8 mouse cellular contexts compared by ENCODE assay signal in the genomic region with DNA sequence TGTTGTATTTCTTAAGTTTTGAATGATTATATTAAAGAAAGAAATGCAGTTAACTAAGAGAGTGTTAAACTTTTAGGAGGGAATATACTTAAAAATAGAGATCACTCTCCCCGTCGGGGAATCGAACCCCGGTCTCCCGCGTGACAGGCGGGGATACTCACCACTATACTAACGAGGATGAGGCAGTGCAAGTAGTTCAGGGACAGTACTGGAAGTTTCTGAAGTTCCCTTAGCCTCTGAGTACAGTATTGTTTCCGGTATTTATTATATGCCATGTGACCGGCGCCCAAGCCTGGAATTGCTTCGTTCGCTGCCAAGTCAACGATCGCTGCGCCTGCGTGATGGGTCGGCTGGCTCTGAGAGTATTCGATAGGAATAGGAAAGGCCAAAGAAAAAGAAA. TPM values are rescaled to one million over a fixed set of nuclear protein-coding genes. Genes with fewer than 3 reads are reported as not detected.
A peak's percentile ranks its signal among the peaks of the same experiment; 100 is the strongest.
DNase-seq lines count a peak whose midpoint lies in the region; ATAC-seq lines count a peak whose summit lies in the region.

No protein-coding gene starts in this region.

- H3K27me3 ChIP-seq in intestine, embryonic 15.5 days (replicated peaks), result no peaks in the 10 kb centered on the region

- intact Hi-C loops in gastrocnemius, postnatal 36 days (cut with DNase I), result no loop called here
- intact Hi-C loops in left cerebral cortex, postnatal 14 days (cut with DNase I), result loop anchor here (5.0 to 10.0 kb wide), 3 partner anchors 775 to 1575 kb away; no protein-coding TSS in a partner anchor

- ATAC-seq in intestine, embryonic 15.5 days, result peak; percentile 80
- ATAC-seq in megakaryocyte-erythroid progenitor cell, adult 5-6 weeks (replicated peaks; ENCODE audit: low FRiP score, low TSS enrichment, poor library complexity, severe bottlenecking), result peak; percentile 73

- under 1% methylated on average over 19 of the region's 19 CpGs for WGBS in intestine, embryonic 15.5 days

- H3K4me1 ChIP-seq in intestine, embryonic 15.5 days (replicated peaks), result no peaks in the 10 kb centered on the region

- DNase-seq in adrenal gland, adult 8-10 months, result peak; percentile 91
- peak; percentile 89 for DNase-seq in embryo, embryonic 11.5 days (ENCODE audit: low read depth, low spot score)
- peak; percentile 61 to 74 for DNase-seq in gastrocnemius, postnatal 36 days
- peak; percentile 90 to 97 for DNase-seq in left cerebral cortex, postnatal 14 days (ENCODE audit: low spot score in 2 of 2)
- DNase-seq in right cerebral cortex, postnatal 14 days, result peak; percentile 77
- DNase-seq in urinary bladder, postnatal 25 days (ENCODE audit: low spot score), result peak; percentile 86

- no peaks in the 10 kb centered on the region for H3K9me3 ChIP-seq in intestine, embryonic 15.5 days

- H3K4me2 ChIP-seq in intestine, embryonic 15.5 days (replicated peaks), result peak overlapping the region; percentile 63

- peak overlapping the region; percentile 52 for H3K27ac ChIP-seq in intestine, embryonic 15.5 days

- H3K4me3 ChIP-seq in intestine, embryonic 15.5 days (replicated peaks), result peak overlapping the region; percentile 45

- H3K36me3 ChIP-seq in intestine, embryonic 15.5 days, result no peaks in the 10 kb centered on the region

- peak overlapping the region; percentile 41 for H3K9ac ChIP-seq in intestine, embryonic 15.5 days

RNA-seq across cellular contexts. Expression of gene Zfp184, which starts 4.7 kb away (rescaled TPM):
- total RNA-seq in adrenal gland, adult 8-10 months (2022), result 1 to 10 TPM; 1.5 to 6.2 (median 3.6) TPM
- under 1 TPM; 0.26 to 0.30 TPM for total RNA-seq in gastrocnemius, postnatal 36 days (2021)
- 6.2 and 7.5 TPM in 2 replicates for polyA plus RNA-seq in intestine, embryonic 15.5 days (2015; fragmentation: Nextera tagmentation; extraction: Ambion mirVana)
- 1 to 10 TPM; 2.8 to 4.0 TPM for total RNA-seq in left cerebral cortex, postnatal 14 days (2021)
- 1.5 and 2.5 TPM in 2 replicates for total RNA-seq in megakaryocyte-erythroid progenitor cell, adult 5-6 weeks (2014; fragmentation: Nextera tagmentation)
- total RNA-seq in megakaryocyte-erythroid progenitor cell, adult 5-6 weeks (2017), result 3.1 and 10.7 TPM in 2 replicates

RNA-seq across cellular contexts. Expression of gene Pom121l2, which starts 40.8 kb away (rescaled TPM):
- not detected for total RNA-seq in adrenal gland, adult 8-10 months (2022)
- not detected for total RNA-seq in gastrocnemius, postnatal 36 days (2021)
- 0.06 TPM in 1 of 2 replicates, not detected in the other for polyA plus RNA-seq in intestine, embryonic 15.5 days (2015; fragmentation: Nextera tagmentation; extraction: Ambion mirVana)
- under 1 TPM in 1 of 2 experiments, not detected in 1; 0.23 TPM for total RNA-seq in left cerebral cortex, postnatal 14 days (2021)
- total RNA-seq in megakaryocyte-erythroid progenitor cell, adult 5-6 weeks (2014; fragmentation: Nextera tagmentation), result not detected in 2 replicates
- not detected in 2 replicates for total RNA-seq in megakaryocyte-erythroid progenitor cell, adult 5-6 weeks (2017)

Comparison
In these comparisons a context has a peak if more than half of its experiments do, and no peak if none do; other contexts are left out.
1. Peak in every context shown above with its lines: DNase-seq, ATAC-seq, H3K4me3 ChIP-seq and H3K27ac ChIP-seq.